Mouse (Mus musculus): ENCODE data around the gene Inip.

Gene Inip

DNA sequence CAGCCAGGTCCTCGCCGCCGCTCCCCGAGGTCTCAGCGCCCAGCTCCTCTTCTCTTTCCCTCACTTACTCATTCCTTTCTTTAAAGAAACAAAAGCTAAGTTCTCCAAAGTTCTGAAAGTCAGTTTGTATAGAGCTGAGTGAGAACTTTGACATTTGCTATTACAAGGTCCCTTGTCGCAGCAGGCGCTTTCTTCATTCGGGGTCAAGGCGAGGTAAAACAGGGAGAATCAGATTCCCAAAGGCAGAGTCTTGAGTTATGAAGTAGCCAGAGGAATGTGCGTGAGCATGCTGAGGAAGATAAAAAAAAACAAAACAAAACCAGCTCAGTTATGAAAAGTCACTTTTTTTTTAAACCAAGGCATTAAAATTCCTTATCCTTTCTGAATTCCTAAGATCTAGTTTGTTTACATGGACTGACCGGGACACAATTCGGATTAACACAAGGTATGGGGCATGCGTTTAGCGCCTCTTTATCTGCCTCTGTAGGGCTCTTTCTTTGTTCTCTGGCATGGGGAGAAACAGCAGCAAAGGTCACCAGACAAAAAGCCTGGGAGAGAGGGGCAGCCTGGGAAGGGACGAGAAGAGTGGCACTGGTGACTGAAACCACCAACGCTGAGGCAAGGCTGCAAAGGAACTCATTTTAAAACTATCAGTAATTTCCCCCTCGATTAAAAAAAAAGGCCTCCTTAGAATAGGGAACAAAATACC lies 29.1 kb downstream of the Inip start:
- DNase-seq (ENCODE audit: low spot score in 2 of 2), result no peak

DNA sequence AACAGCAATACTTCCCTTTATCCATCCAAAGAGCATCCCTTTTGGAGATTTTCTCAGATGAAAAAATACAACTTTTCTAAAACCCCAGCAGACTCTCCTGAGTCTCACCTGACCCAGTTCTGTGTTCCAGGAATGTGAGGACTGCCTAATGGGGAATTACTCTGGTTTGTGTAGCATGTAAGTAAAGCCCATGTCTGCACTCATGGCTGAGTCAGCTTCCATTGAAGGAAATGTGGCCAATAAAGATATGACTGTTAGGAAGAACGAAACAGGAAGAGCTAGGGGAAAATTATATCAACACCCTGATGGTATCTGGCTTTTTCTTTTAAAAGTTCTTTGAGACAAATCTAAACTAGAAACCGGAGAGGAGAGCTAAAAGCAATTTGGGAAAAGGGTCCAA lies 33.7 kb downstream of the Inip start:
- DNase-seq (ENCODE audit: low spot score in 2 of 2), result no peak

DNA sequence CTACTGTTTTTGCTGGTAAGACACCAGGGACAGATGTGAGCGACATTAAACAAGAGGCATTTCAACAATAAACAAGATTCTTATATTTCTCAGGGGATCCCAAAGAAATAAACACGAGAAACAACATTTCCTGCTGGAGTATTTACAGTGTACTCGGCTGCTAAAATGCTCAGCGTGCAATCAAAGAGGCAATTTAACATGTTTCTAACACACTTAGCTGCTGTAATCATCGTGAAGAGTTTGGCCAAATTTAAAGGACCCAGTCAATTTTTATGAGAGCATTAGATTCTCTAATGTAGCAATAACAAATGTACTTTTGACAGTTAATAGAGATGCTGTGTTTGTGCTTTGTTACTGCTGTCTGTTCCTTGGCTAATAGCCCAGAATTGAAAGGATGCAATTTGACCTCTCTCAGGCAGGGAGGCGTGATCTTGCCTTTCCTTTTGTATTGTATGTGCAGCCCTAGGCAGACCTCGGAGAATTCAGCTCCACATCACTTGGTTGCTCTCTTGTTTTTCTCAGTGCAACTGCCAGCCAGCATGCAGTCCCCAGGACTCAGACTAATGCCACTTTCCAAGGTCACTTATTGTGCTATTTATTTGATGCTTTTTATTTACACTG lies 35.9 kb downstream of the Inip start:
- DNase-seq (ENCODE audit: low spot score in 2 of 2), result no peak

DNA sequence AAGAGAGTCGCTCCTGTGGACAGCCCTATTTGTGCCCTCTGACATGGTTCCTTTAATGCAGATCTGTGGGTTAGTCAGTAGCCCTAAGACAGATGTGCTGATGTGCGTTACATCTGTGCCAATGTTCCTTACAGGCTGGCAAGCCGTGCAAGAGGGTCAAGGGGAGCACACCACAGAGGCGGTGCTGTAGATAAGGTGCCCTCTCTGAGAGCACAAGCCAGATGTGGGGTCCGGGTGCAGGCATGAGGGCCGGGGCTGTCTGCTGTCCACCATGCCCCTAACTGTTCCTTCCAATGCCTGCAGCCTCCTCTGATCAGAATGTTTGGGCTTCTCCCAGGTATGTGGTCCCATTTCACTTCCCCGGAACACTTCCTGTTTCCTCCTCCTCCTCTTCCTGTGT lies 36.4 kb downstream of the Inip start:
- no peak for DNase-seq (ENCODE audit: low spot score in 2 of 2)

DNA sequence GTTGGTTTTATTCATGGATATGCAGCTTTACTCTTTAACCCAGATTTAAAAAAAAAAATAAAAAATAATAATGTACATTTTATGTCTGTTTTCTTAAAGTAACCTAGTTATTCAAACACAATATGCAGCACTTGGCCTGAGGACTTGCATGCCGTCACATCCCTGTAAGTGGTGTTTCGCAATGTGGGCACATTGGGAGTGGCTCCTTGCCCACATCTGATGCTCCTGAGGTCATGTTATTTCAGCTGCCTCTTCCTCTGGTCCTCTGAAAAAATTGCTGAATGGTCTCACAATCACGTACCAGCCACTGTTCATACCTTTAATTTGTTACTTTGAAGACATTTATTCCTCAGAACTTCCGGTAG lies 40.0 kb downstream of the Inip start:
- DNase-seq (ENCODE audit: low spot score in 2 of 2), result no peak

DNA sequence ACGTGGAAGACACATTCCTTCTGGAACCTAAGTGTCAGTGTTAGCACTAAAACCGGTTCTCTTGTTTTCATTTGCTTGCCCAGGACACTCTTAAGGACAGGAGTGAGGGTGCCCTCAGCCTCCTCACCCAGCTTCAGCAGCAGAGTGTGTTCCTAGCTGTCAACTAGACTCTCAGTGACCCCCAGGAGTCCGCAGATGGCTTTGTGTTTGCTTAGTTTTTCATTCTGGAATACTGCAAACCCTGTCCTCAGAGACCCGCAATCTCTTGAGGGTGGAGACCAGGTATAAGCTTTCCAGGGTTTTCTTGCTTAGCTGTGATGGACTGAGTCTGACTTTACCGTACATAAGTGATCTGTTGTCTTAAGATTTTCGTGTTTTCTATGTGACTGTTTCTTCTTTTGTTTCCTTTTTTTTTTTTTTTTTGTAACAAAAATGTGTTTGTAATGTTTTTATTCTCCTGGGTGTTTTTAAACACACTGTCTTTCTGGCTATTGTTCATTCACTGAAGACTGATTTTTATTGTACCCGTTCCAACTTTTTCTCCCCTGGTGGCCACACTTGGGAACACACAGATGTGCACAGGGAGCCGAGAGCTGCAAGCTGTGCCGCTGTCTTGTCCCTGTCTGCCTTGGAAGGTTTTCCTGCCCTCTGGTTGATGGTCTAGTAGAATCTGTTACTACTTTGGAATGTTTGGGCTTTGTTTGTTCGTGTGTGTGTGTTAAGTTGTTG lies 40.6 kb downstream of the Inip start:
- no peak for DNase-seq (ENCODE audit: low spot score in 2 of 2)

DNA sequence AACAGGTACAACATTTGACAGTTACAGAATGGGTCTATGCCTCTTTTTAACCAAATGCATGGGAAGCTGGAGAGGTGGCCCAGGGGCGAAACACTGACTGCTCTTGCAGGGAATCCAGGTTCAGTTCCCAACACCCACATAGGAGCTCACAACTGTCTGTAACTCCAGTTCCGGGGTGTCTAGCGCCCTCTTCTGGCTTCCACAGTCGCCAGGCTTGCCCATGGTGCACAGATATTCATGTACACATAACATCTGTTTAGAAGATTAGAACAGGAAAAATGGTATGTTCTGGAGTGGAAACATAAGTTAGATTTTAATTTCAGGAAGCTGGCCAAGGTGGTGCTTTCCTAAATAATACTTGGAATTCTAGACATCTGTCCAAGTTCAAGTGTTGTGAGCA lies 41.4 kb downstream of the Inip start:
- no peak for DNase-seq (ENCODE audit: low spot score in 2 of 2)

DNA sequence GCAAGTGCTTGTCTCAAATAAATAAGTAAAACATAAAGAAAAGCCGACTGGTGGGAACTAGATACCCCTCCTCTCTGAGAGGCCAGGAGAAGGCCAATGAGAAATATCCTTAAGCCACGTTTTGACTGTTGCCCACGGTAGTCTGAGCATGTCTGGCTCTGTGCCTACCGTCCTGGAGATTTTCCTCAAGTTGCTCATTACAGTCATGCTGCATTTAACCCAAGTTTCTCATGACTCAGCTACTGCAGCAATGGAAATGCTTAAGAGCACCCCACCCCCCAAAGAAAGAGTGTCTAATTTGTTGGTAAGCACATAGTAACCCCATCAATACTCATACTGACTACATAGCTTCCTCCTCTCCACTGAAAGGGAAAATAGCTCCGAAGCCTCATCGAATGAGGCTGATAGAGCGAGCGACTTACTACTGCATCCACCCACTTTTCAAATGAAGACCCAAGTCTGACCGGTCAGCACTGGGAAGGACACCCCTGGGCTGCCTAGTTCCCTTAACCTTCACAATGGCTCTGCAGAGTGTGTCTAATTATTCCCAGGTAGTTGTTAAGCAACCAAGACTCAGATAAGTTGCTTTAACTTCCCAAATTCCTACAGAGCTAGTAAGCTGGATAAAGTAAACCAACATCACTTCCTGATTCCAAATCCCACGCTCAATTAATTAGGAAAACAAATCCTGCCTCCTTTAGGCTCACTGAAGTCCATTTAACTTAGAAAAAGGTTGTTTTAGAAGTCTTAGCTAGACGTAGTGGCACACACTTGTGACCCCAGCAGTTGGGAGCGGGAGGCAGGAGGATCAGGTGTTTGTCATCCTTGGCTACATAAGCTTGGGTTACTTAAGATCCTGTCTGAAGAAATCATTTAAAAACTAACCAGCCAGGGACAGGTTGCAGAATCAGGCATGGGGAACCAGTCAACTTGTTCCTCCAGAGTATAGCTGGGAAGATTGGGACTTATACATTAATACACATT lies 43.6 kb downstream of the Inip start:
- no peak for DNase-seq (ENCODE audit: low spot score in 2 of 2)

DNA sequence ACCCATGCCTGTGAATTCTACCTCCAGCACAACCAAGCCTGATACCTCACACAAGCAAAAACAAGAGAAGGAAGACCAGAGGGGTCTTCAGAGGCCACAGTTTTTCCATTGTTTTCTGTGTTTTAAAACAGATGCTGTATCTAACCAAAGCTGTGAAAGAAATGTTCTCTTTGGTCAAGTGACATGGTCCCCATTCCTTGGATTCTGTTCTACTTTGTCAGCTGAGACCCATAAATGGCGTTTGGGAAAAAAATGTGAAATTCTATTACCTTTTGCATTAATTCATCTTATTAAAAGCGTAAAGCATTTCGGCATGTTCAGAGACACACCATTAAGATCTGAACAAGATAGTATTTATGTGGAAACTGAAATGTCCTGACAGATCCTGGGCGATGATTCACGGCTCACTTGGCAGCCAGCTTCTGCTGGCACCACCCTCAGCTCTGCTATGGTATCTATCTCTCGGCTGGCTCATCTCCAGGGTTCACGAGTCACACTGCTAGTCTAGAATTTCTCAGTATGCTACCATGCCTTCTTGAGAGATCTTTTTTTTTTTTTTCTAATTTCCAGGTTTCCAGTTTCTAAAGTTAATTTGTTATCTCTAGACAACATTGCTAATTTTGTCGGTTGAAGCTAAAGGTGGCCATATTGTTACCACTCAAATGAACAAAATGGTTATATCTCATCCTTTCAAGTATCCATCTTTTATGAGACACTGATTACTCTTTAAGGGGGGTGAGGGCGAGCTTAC lies 44.9 kb downstream of the Inip start:
- DNase-seq (ENCODE audit: low spot score in 2 of 2), result no peak

DNA sequence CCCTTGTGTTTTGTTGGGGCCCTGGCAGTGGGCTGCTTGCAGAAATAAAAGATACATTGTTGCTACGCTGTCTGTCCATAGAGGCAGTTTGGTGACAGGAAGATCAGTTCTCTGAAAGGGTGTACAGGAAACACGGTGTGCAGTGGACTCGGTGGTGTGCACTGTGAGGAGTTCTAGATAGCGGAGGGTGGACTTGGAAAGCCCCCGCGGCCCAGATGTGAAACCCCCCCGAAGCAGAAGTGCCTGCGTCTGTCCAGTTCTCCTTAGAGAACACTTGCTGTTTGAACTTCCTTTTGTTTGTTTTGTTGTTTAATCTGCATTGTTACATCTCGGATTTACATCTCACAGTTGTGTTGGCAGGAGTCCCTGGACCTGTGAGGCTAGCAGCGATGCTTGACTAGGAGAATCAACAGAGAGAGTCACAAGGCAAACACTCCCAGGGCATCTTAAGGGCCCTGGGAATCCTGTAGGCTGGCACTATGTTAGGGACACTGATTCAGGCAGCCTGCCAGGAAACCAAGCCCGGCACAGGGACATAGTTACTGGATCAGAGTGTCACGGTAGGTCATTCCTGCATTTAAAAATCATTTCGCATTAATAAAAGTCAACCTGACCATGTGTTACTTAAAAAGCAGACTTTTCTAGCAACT lies 47.8 kb downstream of the Inip start:
- no peak for DNase-seq (ENCODE audit: low spot score in 2 of 2)

DNA sequence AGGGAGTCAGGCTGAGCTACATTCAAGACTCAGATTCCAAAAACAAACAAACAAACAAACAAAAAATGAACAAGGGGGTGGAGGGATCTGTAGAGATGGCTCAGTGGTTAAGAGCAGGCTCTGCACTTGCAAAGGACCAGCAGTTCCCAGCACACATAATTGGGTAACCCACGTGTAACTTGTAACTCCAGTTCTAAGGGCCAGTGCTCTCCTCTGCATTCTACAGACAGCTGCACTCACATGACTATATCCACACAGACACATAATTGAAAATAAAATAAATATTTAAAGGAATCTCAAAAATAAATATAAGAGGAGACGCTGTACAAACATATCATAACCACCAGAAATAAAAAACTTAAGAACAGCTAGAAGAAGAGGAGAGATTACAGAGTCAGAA lies 61.5 kb downstream of the Inip start:
- DNase-seq (ENCODE audit: low spot score in 2 of 2), result no peak

DNA sequence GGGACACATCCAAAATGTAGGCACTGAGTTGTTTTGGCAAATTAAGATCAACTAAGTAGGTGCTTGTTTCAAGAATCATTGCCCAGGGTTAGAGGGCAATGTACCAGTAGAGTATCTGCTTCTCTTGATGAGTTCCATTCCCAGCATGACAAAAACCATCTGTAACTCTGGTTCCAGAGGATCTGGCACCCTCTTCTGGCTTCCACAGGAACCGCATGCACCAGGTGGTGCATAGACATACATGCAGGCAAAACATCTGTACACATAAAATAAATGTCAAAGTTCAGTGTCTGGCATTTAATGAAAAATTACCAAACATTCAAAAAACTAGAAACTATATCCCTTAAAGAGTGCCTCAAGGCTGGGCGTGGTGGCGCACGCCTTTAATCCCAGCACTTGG lies 62.1 kb downstream of the Inip start:
- no peak for DNase-seq (ENCODE audit: low spot score in 2 of 2)

DNA sequence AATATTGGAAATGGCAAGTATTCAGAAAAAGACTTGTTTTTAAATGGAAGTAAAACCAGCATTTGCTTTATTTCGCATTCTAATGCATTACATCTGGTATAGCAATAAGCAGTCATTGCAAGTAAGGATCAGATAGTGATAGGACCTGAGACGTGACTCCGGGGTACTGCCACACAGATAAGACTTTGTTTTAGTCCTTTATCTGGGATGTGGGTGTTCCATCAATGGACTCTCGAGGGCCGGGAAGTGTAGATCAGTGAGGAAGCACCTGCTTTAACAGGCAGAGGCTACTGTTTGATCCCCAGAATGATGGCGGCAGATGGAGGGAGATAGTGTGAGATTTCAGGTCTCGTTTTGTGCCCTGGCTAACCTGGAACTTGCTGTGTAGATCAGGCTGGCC lies 69.8 kb downstream of the Inip start:
- DNase-seq (ENCODE audit: low spot score in 2 of 2), result no peak

DNA sequence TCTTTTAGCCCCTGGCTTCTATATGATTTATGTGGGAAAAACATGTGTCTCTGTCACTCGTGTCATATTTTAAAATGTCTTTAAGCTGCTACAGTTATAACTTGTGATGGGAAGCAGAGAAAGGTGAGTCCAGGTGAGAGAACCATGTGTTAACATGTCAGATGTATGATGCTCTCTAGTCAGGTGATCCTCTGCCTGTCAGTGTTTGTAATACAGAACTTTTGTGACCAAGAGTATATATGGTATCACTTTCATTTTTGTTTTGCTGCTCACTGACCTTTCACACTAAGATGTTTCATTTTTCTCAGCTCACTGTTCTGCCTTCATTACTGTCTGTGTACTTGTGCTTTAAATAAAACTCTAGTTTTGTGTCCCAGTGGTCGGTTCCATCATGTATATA lies 72.5 kb downstream of the Inip start:
- peak; percentile 9 to 27 for DNase-seq (ENCODE audit: low spot score in 2 of 2)

DNA sequence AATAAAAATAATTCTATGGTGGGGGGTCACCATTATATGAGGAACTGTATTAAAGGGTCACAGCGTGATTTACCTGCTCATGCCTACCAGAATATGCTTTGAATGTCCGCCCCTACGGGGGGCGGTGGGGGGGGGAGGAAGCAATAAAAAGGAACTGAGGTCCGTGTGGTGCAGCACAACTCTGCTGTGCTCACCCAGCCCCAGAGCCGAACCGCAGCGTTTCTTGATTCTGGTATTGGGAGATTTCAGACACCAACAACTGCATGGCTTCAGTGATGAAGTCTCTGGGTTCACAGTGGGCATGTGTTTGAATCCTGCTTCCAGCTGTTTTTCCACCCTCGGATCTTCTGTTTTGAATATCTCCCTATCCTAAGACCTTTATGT lies 73.5 kb downstream of the Inip start:
- DNase-seq (ENCODE audit: low spot score in 2 of 2), result peak in 1 of 2 experiments; percentile 34

DNA sequence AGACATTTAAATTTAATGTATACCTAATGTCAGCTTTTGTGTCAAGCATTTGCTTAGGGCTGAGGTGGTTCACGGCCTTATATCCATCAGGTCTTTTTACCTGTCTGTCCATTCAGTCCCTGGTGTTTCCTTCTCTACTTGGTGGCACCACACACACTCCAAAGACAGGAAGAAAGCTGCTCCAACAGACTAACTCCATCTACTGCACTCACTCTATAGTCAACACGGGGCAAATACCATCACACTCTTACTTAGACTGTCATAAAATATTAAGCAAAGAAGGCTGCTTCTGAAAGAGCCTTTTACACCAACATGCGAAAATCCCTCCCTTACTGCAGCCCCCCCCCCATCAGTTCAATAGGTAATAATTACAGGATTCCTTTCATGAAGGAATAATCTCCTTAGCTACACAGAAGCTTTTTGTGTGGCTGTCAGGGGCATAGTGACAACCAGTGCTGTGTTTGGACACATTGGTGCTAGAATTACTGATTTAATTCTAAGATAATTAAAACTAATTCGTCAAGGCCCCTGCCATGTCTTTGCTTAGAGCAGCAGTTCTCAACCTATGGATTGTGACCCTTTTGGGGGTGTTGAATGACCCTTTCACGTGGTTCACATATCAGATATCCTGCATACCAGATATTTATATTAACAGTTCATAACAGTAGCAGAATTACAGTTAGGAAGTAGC lies 74.1 kb downstream of the Inip start:
- DNase-seq (ENCODE audit: low spot score in 2 of 2), result no peak

DNA sequence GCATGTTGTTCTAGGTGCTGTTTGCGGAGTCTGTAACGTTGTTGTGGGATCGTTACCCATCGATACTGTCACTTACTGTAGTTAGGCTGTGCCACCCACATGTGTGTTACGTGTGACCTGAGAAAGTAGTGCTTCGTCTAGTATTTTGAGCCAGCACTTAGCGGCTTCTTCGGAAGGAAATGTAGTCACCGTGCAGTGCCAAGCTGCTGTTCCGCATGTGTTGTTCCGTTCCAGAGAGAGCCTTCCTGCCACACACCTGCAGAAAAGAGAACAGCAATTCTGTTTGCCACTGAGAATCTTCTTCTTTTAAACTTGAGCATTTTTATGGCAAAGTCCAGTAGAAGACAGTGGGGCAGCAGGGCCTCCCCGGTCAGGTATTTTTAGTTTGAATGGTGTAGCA lies 74.9 kb downstream of the Inip start:
- DNase-seq (ENCODE audit: low spot score in 2 of 2), result peak in 1 of 2 experiments; percentile 61

DNA sequence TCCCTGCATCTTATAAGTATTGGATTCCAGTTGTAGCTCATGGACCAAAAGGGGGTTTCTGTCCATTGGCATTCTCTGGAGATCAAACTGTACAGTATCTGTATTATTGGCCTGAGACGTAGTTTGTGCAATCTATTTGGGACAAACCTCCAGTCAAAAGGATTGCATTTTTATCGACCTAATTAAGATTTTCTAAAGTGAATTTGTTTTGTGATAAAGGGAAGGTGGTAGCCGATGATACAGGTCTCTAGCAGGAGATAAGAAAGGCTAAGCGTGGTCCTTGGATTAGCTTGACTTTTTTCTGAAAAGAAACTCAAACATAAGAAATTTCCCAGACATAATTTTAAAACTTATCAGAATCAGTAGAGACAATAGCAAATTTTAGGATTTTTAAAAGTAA lies 75.8 kb downstream of the Inip start:
- DNase-seq (ENCODE audit: low spot score in 2 of 2), result no peak

DNA sequence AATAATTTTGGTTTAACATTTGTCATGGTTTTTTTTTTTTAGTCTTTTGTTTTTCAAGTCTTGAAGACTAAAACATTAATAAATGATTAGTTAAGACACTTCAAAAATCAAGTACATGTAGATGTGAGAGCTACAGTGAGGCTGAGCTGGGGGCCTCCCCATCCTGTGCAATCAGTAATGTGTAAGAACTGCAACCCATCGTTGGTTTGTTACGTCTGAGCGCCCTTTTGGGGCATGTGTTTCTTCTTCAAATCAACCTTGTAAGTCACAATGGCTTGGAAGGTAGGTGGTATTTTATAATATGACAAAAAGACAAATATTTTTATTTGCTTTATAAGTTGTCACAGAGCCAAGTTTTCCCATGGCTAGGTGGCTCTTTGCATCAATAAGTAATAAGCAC lies 79.6 kb downstream of the Inip start:
- no peak for DNase-seq (ENCODE audit: low spot score in 2 of 2)
